Mouse (Mus musculus) embryonic fibroblast, embryonic 13.5 days (primary cell): ENCODE measurements at regions not wholly inside any gene's neighbourhood (a gene's known extent, or its start where the extent isn't known, plus 50 kb on each side); places are given as distances from the start of the nearest gene placed in this dataset.

Source experiments
- H3K27ac ChIP-seq: 2 replicates; pipeline ENCODE4 v1.5.1; 2012; ENCODE audit warnings: low read length, control low read depth, inconsistent platforms; ENCODE audit not compliant: insufficient read depth
- H3K4me1 ChIP-seq: 2 replicates; pipeline ENCODE4 v1.6.1; 2011; ENCODE audit warnings: low read length; ENCODE audit not compliant: control insufficient read depth, insufficient read depth
- H3K4me3 ChIP-seq: 2 replicates; pipeline ENCODE4 v1.5.1; 2011; ENCODE audit warnings: mild to moderate bottlenecking, control low read depth, low read length; ENCODE audit not compliant: insufficient read depth
- CTCF ChIP-seq: IDR thresholded peaks from 2 replicates; pipeline ENCODE4 v1.5.1; 2011; ENCODE audit warnings: mild to moderate bottlenecking, control low read depth, low read length, moderate library complexity, borderline replicate concordance; ENCODE audit not compliant: insufficient read depth
- POLR2A ChIP-seq: IDR thresholded peaks from 2 replicates; pipeline ENCODE4 v1.6.1; 2011; ENCODE audit warnings: low read depth, mild to moderate bottlenecking, control low read depth, low read length, moderate library complexity

DNA sequence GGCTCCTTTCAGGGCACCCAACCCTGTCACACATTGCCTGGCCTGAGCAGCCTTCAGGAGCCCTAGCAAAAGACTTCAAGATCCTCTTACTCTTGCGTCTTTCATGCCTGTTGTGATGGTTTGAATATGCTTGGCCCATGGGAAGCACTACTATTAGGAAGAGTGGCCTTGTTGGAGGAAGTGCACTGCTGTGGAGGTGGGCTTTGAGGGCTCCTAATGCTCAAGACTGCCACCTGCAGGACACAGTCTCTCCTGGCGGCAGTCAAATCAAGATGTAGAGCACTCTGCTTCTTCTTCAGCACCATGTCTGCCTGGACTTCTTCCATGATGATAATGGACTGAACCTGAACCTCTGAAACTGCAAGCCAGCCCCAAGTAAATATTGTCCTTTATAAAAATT lies 73.0 kb downstream of the Tsen15 start:
- H3K27ac ChIP-seq, result no peak overlapping the region
- H3K4me1 ChIP-seq, result no peaks in the 10 kb centered on the region
- H3K4me3 ChIP-seq, result no peak overlapping the region
- TF ChIP-seq CTCF (no peak), POLR2A (no peak)

DNA sequence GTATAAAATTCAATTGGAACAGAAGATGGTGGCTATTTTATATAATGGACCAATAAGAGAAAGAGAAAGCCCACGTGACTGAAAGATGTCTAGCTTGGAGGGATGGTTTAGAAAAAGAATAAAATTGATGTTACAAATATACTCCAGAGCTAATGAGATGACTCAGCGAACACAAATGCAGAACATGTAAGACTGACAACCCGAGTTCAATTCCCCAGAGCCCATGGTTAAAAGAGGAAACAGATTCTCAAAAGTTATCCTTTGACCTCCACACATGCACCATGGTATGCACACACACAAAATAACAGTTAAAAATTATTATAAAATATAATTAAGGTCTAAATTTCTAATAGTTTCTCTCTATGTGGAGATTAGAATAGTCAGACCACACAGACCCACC lies 81.0 kb downstream of the Tsen15 start:
- Histone ChIP-seq H3K27ac (no peak overlapping the region), H3K4me3 (no peak overlapping the region), H3K4me1 (no peaks in the 10 kb centered on the region)
- TF ChIP-seq POLR2A (no peak), CTCF (no peak)

DNA sequence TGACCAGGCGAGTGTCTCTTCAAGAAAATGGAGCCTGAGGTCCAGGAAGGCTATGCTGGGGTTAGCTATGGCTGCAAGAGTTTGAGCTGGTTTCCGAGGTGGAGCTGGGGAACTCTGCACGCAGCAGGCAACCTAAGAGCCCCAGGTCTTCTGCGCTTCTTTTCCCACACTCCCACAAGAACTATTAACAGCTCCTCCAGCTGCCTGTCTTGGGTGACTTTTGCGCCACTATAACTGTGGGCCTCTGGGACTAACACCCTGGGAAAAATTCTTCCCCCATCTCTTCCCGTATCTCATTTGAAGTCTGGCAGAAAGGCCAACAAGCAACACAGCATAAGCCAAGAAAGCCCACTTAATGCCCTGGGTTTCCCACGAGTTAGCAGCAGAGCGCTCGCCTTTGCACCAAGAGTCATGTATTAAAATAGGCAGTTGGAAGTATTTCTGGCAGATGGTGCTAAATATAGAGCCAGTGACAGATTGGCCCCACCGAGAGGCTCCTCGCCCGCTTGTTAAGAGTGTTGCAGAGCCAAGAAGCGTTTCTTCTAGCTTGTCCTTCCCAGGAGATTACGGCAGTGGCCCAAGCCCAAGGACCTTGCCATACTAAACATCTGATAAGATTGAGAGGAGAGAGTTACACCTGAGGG lies 81.9 kb downstream of the Tsen15 start:
- TF ChIP-seq CTCF, result no peak
- TF ChIP-seq POLR2A, result no peak
- H3K4me3 ChIP-seq, result no peak overlapping the region
- no peaks in the 10 kb centered on the region for H3K4me1 ChIP-seq
- H3K27ac ChIP-seq, result no peak overlapping the region

DNA sequence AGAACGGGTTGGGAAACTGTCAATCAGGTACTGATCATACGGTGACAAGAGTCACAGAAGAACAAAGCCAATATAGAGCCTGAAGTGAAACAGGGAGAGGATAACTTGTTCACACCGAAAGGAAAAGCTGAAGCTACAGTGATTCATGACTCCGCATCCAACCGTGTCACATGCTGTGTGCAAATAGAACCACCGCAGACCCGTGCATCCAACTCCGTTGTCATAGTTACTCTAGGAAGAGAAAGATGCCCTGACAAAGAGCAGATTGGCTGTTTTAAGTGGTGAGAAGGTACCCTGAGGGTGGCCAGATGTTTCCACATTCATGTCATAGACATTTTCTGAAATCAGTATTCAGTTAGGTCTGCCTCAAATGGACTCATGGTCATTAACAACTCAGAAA lies 85.1 kb downstream of the Tsen15 start:
- TF ChIP-seq CTCF (no peak), POLR2A (no peak)
- Histone ChIP-seq H3K27ac (no peak overlapping the region), H3K4me1 (no peaks in the 10 kb centered on the region), H3K4me3 (no peak overlapping the region)

DNA sequence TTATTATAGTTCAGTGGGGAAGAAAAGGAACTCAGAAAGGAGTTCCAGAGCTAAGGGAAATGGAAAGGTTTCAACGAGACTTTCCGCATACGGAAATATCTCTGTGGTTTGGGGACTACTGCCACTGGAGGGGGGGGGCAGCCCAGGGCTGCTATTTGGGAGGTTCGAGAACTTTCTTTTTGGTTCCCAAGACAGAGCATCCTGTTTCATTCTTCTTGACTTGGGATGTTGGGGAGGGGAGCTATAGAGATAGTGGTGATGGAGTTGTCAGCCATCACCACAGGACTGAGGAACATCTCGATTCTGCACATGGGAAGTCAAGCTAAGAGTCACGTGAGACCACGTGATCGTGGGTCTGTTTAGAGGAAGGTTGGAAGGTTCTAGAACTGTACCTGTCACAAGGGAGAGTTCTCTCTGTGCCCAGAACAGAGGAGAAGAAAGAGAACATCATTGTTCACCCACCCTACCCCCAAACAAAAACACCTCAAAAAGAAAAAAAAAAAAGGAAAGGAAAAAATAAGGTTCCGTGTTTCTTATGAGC lies 94.2 kb downstream of the Tsen15 start:
- Histone ChIP-seq H3K4me3 (no peak overlapping the region), H3K27ac (no peak overlapping the region), H3K4me1 (no peaks in the 10 kb centered on the region)
- TF ChIP-seq CTCF (no peak), POLR2A (no peak)

DNA sequence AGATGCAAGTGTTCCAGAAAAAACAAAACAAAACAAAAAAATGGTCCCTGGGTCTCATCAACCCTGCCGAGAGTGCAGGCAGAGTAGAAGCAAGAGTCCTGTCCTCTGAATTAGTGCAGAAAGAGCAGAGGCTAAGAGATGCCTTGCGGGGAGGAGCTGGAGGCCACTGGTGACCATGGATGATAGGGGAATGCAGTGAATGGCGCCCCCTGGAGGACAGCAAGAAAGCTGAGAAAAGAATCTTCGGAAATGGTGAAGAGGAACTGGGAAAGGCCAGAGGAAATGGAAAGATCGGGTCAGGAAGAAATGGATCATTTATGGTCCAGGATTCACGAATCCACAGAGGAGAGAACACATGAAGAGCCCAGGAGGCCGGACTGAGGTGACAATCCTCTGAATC lies 95.7 kb downstream of the Tsen15 start:
- Histone ChIP-seq H3K4me3 (no peak overlapping the region), H3K4me1 (no peaks in the 10 kb centered on the region), H3K27ac (no peak overlapping the region)
- TF ChIP-seq POLR2A (no peak), CTCF (peak; percentile 54; the same call in 1 of the 2 replicates)

DNA sequence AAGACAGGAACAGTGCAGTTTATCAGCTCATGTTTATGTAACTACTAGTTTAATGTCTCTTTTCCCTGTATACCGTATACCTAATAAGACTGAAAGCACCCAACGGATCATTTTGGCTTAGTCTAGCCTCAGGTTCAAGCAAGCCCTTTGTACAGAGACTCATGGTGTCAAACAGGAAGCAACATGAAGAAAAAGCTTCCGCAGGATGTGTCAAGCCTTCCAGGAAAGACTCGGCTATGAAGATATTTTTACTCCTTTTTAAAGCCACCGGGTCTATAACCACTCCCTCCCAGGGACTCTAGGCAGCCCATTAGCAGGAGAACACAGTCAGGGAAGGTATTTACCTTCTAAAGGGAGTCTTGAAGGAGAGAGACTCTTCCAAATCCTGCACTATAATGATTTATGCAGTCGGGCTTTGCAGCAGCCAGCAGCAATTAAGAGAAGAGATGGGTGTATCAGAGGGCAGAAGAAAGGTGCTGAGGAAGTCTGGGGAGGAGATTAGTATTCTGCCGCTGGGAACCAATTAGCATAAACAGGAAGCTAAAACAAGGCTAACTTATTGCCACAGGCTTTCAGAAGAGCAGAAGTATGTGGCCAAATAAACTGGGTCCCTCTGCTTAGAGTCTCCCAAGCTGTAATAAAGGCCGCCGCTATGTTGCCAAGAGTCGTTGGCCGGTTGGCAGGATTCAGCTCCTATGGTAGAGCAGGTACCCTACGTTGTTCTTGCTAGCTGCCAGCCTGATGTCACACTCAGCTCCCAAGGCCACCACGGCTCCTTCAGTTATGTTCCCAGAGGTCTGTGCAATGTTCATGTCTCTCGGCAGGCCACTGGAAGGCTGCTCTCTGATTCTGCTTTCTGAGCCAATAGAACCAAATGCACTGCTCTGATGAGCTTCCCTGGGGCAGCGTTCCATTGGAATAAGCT lies 98.7 kb downstream of the Tsen15 start:
- no peak for TF ChIP-seq CTCF
- no peak for TF ChIP-seq POLR2A
- H3K4me1 ChIP-seq, result no peaks in the 10 kb centered on the region
- no peak overlapping the region for H3K27ac ChIP-seq
- H3K4me3 ChIP-seq, result no peak overlapping the region

DNA sequence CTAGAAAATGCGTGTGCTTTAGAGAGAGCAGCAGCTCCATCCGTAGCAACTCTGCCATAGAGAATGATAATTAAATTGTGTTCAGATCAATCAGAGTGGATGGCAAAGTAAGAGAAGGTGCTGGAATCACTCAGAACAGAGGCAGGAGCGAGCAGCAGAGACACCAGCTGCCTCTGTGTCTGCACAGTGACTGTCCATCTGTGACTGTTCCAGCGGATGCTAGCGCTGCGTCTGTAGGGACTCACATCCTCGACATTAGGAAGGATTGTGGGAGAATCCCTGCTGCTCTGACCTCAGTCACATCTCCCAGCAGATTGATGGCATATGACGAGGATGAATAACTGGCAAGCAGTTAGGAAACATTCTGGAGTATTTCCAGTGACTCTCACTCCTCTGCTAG lies 99.8 kb downstream of the Tsen15 start:
- H3K4me1 ChIP-seq, result no peaks in the 10 kb centered on the region
- H3K4me3 ChIP-seq, result no peak overlapping the region
- H3K27ac ChIP-seq, result no peak overlapping the region
- TF ChIP-seq POLR2A (no peak), CTCF (no peak)

DNA sequence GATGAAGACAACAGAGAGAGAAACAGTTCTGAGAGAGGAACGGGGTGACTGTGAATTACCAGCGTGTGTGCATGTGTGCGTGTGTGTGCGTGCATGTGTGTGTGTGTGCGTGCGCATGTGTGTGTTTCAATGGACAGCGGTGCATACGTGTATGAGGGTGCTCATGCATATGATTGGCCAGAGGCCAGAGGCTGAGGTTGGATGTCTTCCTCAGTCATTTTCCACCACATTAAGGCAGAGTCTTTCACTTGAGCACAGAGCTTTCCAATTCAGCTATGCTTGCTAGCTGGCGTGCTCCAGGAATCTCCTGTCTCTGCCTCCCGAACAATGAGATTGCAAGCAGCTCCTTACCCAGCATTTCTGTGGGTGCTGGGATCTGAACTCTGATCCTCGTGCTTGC lies 104.4 kb downstream of the Tsen15 start:
- Histone ChIP-seq H3K27ac (no peak overlapping the region), H3K4me1 (no peaks in the 10 kb centered on the region), H3K4me3 (no peak overlapping the region)
- no peak for TF ChIP-seq CTCF
- TF ChIP-seq POLR2A, result no peak

DNA sequence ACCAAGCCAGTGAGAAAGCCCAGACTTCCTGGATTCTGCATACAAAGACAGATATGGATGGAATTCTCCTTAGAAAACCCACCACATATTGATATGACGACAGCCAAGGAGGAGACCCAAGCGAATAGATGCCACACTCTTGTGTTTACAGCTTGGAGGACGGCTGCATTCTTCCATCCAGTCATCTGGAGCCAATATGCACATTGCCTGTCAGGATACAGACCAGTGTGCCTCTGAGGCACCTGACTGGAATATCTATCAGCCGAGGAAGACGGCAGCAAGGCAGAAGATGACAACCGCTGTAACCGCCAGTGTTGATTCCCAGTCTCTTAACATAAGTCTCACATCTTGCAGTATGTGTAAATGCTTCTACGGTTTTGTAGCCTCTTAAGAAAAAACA lies 105.3 kb downstream of the Tsen15 start:
- no peak overlapping the region for H3K4me3 ChIP-seq
- H3K4me1 ChIP-seq, result no peaks in the 10 kb centered on the region
- TF ChIP-seq CTCF (no peak), POLR2A (no peak)
- no peak overlapping the region for H3K27ac ChIP-seq

DNA sequence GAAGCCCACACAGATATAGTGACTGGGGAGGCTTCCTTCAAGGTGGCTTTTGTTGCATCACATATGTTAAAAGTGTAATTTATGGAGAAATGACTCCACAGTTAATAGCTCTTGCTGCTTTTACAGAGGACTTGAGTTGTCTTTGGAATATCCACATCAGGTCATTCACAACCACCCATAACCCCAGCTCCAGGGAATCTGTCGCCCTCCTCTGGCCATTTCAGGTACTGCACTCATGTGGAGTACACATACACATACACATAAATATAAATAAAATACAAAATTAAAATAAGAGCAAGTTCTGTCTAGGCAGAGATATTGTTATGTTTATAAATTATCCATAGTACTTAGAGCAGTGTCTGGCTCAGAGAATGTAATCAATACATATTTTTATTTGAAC lies 106.5 kb downstream of the Tsen15 start:
- TF ChIP-seq POLR2A (no peak), CTCF (no peak)
- Histone ChIP-seq H3K4me3 (no peak overlapping the region), H3K4me1 (no peaks in the 10 kb centered on the region), H3K27ac (no peak overlapping the region)
